Mouse (Mus musculus) embryo, embryonic 9.5 days (tissue): ENCODE data around the gene Rest.

Source experiments
- DNase-seq: peaks from one replicate; pipeline ENCODE4 v3.0.0-alpha.2; 2017; ENCODE audit errors: extremely low spot score

Gene Rest

DNA sequence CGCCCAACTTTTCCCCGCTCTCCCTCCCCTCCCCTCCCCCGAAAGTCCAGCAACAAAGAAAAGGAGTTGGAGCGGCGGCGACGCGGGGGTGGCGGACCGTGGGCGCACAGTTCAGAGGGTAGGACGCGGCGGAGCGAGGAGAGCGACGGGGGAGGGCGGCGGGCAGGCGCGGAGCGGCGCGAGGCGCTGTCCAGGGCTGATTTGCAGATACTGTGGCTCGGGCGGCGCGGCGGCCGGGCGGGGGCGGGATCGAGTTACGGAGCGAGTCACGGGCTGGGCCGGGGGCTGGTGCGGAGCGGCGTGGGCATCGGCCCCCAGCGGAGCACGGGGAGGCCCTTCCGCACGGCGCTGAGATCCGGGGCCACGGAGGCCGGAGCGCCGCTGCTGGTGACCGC, 377 bp downstream of the Rest start:
- peak; percentile 84 for DNase-seq

GRCm38 (mm10) chr5:77266066-77266885, 985 bp downstream of the Rest start:
- peak; percentile 70 for DNase-seq

GRCm38 (mm10) chr5:77266886-77267401, 1.7 kb downstream of the Rest start:
- DNase-seq: peak; percentile 67

GRCm38 (mm10) chr5:77267441-77267840, 2.1 kb downstream of the Rest start:
- no peak for DNase-seq

GRCm38 (mm10) chr5:77267957-77268624, 2.8 kb downstream of the Rest start:
- DNase-seq: no peak

DNA sequence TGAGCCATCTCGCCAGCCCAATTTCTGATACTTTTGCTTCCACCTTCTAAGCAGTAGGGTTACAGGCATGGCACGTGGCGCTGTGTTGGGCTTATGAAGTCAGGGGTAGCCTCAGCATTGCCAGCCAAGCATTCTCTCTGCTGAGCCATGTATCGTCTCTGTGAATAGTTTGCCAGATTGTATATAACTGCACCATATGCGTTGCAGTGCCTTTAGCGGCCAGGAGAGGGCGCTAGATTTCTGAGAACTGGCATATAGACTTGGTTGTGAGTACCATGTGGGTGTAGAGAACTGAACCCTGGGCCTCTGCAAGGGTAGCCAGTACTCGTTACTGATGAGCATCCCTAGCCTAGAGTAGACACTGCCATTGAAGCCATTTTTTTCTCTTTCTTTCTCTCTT, 4.1 kb downstream of the Rest start:
- DNase-seq: no peak

DNA sequence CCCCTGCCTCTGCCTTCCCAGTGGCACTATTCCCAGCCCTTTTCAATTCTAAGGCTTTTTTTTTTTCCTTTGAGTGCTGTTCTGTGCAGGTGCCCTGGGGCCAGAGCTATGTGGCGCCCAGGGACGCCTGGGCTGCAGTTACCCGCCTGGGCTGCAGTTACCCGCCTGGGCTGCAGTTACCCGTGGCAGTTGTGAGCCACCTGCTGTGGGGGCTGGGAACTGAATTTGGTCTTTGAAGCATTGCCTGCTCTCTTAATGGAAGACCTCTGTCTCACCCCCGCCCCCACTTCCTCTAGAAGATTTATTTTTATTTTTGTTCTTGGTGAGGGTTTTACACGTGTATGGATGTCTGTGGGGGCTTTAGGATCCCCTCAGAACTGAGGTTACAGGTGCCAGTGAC, 7.9 kb downstream of the Rest start:
- no peak for DNase-seq

DNA sequence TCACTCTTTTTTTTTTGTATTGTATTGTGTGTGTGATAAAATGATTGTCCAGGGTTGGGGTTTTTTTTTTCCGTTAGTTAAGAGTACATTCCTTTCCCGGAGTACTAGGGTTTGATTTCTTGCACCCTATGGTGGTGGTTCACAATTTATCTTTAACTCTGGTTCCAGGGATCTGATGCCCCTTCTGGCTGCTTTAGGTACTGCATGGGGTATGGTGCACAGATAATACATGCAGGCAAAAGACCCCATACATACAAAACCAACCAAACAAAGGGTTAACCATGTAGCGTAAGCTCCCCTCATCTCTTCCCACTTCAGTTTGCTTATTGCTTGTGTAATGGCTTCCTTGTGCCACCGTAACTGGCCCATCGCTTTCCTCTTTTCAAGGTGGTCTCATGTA, 10.7 kb downstream of the Rest start:
- DNase-seq: peak; percentile 51

DNA sequence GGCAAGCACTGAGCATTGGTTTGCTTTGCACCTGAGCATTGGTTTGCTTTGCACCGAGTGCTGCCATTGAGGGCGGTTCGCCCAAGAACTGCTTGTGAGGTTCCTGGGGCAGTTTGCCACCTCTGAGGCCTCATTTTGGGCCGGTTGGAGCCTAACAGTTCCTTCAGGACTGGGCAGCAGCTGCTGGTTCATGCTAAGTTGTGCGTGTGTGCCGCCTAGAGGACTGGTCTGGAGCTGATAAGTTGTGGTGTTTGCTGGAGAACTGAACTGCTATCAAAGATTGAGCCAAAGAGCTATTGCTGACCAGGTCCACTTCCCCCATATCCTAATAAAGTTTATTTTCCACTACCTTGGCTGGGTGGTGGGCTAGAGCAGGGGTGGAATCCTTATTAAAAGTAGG, 11.9 kb downstream of the Rest start:
- no peak for DNase-seq

GRCm38 (mm10) chr5:77281518-77282174, 16.4 kb downstream of the Rest start:
- DNase-seq: no peak

DNA sequence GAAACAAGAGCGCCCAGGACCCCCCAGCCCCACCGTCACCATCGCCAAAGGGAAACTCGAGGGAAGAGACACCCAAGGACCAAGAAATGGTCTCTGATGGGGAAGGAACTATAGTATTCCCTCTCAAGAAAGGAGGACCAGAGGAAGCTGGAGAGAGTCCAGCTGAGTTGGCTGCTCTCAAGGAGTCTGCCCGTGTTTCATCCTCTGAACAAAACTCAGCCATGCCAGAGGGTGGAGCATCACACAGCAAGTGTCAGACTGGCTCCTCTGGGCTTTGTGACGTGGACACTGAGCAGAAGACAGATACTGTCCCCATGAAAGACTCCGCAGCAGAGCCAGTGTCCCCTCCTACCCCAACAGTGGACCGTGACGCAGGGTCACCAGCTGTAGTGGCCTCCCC, 17.0 kb downstream of the Rest start:
- DNase-seq: no peak

DNA sequence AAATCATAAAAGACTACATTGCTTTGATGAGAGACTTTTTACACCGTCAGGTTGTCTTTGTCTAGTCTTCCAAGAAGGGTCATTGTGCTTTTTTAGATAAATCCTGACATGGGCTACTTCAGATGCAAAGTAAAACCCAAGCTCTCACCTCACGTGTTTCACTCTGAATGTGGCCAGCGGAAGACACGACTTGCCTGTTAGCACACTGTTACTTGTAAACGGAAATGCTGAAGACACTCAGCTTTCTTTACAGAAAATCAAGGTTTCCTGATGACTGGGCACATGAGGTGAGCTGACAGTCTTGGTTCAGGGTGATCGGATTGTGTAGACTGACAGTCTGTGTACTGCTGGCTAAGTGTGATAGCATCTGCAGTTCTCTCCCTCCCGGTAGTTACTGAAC, 20.4 kb downstream of the Rest start:
- no peak for DNase-seq

DNA sequence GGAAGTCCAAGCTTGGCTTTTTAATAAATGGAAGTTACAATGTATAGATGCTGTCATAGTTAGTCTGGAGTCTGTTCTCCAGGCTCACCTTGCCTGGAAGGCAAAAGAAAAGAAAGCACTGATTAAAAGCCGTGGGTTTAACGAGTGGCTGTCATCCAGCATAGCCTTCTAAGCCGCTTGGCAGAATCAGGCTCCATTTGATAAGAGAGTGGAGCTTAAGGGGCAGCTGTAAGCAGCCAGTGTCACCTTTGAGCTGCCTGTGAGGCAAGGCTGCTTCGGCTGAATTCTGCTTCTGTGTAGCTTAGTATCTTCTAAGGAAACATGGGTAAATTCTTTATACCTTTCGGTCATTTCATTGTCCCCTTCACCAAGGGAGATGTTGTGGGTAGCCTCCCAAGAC, 21.6 kb downstream of the Rest start:
- no peak for DNase-seq

DNA sequence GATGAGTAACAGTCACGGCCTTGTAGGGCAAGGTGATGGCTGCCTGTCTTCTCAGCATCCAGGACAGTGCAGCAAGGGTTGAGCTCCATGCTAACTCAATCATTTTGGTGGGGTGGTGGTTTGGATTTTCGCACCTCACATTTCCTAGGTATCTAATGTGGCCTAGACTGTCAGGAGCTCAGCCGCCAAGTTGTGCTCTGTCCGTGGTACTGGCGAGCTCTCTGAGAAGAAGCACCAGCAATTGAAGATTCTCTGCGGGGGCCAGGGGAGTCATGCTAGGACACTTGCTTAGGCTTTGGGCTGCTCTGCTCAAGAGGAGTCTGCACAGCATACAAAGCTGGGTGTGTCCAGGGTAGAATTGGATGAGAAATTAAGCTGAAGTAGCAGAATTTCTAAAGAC, 22.6 kb downstream of the Rest start:
- no peak for DNase-seq

DNA sequence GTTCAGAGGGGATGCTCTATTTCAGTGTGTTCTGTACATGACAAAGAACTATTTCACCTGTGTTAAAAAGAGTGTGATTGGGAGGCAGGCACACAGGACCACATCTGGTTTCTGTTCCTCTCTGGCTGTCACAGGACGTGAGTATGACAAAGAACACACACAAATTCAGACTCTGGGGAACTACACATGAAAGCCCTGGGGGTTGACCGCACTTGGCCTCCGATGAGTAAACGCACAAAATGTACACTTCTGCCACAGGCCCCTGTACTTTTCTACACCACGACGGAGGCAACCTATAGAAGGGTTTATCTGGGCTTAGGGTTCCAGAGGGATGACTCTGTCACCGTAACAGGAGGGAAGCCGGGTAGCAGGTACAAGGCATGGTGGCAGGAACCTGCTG, 24.4 kb downstream of the Rest start:
- DNase-seq: no peak

DNA sequence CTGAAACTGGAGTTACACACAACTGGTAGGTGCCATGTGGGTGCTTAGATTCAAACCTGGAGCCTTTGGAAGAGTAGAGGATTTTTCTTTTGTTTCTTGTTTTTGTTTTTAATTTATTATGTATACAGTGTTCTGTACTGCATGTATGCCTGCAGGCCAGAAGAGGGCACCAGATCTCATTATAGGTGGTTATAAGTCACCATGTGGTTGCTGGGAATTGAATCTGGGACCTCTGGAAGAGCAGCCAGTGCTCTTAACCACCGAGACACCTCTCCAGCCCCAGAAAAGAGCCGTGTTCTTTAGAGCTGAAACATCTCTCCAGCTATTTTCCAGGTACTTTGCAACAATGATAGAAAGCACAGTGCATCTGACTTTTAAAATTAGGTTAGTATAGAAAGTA, 25.3 kb downstream of the Rest start:
- DNase-seq: no peak

GRCm38 (mm10) chr5:77292803-77293522, 27.7 kb downstream of the Rest start:
- DNase-seq: no peak

- DNase-seq: no peak
Observed at GRCm38 (mm10) chr5:77299486-77299885, 34.2 kb downstream of the Rest start.

DNA sequence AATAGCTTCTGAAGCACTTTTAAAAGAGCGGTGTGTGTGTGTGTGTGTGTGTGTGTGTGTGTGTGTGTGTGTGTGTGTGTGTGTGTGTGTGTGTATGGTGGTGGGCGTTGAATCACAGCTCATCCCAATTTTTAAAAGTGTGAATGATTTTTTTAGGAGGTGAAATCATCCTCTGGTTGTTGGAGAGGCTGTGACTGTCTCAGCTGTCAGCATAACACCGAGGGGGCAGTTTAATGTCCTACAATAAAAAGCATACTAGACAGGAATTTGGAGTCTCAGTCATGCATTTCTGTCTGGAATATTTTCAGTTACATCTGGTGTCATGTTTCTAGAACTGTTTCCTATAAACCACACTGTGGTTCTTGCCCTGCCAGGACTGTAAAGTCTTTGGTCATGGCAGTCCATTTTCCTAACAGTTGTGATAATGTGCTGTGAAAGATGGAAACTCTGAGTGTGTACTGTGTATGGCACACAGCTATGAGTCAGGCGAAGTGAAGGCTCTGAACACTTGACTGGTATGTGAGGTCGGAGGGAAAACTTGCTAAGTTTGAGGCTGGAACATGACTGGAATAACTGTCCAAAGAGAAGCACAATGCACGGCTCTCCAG, 36.1 kb downstream of the Rest start:
- DNase-seq: no peak

GRCm38 (mm10) chr5:77307821-77308553, 42.7 kb downstream of the Rest start:
- no peak for DNase-seq
